Comparison of ENCODE assay signal across 27 mouse cellular contexts in the genomic region with DNA sequence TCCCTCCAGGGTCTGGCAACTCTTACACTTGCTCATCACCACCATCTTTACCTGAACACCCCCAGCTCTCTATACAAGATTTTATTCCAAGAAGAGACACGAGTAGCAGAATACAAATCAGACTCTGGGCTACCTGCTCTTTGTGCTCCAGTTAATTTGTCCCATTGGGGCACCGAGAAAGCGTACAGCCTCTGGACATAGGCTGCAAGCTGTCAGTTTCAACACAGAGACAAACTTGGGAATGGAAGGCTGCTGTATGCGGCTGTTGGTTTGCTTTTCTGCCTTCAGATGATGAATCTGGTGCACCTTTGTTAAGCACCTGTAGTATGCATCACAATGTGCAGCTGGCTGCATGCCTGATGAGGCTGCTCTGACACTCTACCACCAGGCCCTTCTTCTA.
A peak's percentile ranks its signal among the peaks of the same experiment; 100 is the strongest.
DNase-seq lines count a peak whose midpoint lies in the region; ATAC-seq and TF ChIP-seq lines count a peak whose summit lies in the region.
"Had no signal": no experiment of that assay in that cellular context is flagged by ENCODE, and none has a peak within 500 bp of the region (broad histone marks: within the 10 kb centered on the region; RNA-seq: fewer than 3 reads in every experiment).

No protein-coding gene starts in this region.

- H3K9ac ChIP-seq in midbrain, embryonic 13.5 days (replicated peaks), result no peak overlapping the region
- no peak overlapping the region for H3K9ac ChIP-seq in midbrain, postnatal 0 days (replicated peaks; ENCODE audit: low read length, poor library complexity, severe bottlenecking)
- no peak overlapping the region for H3K9ac ChIP-seq in midbrain, embryonic 15.5 days
- H3K9ac ChIP-seq in midbrain, embryonic 16.5 days (ENCODE audit: low read depth, low read length), result no peak overlapping the region
- H3K9ac ChIP-seq: embryonic facial prominence, embryonic 13.5 days; embryonic facial prominence, embryonic 15.5 days; forebrain, embryonic 12.5 days had no signal

- no peak for DNase-seq in midbrain, postnatal 0 days (ENCODE audit: low spot score)
- DNase-seq in midbrain, embryonic 10.5 days (ENCODE audit: low spot score), result no peak
- DNase-seq in cerebellum, adult 8-10 months, result no peak
- DNase-seq: adrenal gland, adult 2 months; adrenal gland, postnatal 10 days; adrenal gland, postnatal 25 days; B cell, adult 2 months; cerebellum, adult 11-12 months; cerebellum, adult 2 months; cerebellum, adult 9-11 months; cerebellum, postnatal 14 days; cerebellum, postnatal 36 days; embryo, embryonic 11 days had no signal

- H3K36me3 ChIP-seq in midbrain, embryonic 13.5 days, result peaks cover 97% of the 10 kb centered on the region
- H3K36me3 ChIP-seq in midbrain, postnatal 0 days (ENCODE audit: insufficient read depth, low read length), result peaks cover 62% of the 10 kb centered on the region
- H3K36me3 ChIP-seq in midbrain, embryonic 15.5 days (replicated peaks), result peaks cover 56% of the 10 kb centered on the region
- H3K36me3 ChIP-seq in midbrain, embryonic 10.5 days, result peaks cover 98% of the 10 kb centered on the region
- peaks cover 43% of the 10 kb centered on the region for H3K36me3 ChIP-seq in midbrain, embryonic 16.5 days (ENCODE audit: control insufficient read depth, insufficient read depth, low read length)
- H3K36me3 ChIP-seq: G1E had no signal

- H3K4me1 ChIP-seq in midbrain, embryonic 13.5 days (replicated peaks), result 0 out of 2 replicates have a peak, but pooled peaks cover 8% of the 10 kb centered on the region
- H3K4me1 ChIP-seq in midbrain, postnatal 0 days (ENCODE audit: insufficient read depth, low read length), result no peaks in the 10 kb centered on the region
- no peaks in the 10 kb centered on the region for H3K4me1 ChIP-seq in midbrain, embryonic 15.5 days
- H3K4me1 ChIP-seq in midbrain, embryonic 10.5 days, result no peaks in the 10 kb centered on the region
- no peaks in the 10 kb centered on the region for H3K4me1 ChIP-seq in midbrain, embryonic 16.5 days (ENCODE audit: control insufficient read depth, insufficient read depth, low read length)
- H3K4me1 ChIP-seq: embryonic facial prominence, embryonic 13.5 days; embryonic facial prominence, embryonic 15.5 days; forebrain, embryonic 10.5 days; forebrain, embryonic 12.5 days had no signal

- 81% methylated on average over 4 of the region's 4 CpGs for WGBS in midbrain, embryonic 13.5 days
- 74% methylated on average over 4 of the region's 4 CpGs for WGBS in midbrain, postnatal 0 days
- 71% methylated on average over 4 of the region's 4 CpGs for WGBS in midbrain, embryonic 15.5 days
- 89% methylated on average over 4 of the region's 4 CpGs for WGBS in midbrain, embryonic 10.5 days
- WGBS in midbrain, embryonic 16.5 days, result 77% methylated on average over 4 of the region's 4 CpGs

- no peak overlapping the region for H3K4me3 ChIP-seq in midbrain, embryonic 13.5 days (replicated peaks)
- H3K4me3 ChIP-seq in midbrain, postnatal 0 days (ENCODE audit: low read depth, low read length), result no peak overlapping the region
- no peak overlapping the region for H3K4me3 ChIP-seq in midbrain, embryonic 15.5 days
- H3K4me3 ChIP-seq in midbrain, embryonic 10.5 days, result no peak overlapping the region
- no peak overlapping the region for H3K4me3 ChIP-seq in midbrain, embryonic 16.5 days (ENCODE audit: low read depth, low read length)
- H3K4me3 ChIP-seq: embryonic facial prominence, embryonic 13.5 days; embryonic facial prominence, embryonic 15.5 days; erythroblast, embryonic 14.5 days; forebrain, embryonic 10.5 days; forebrain, embryonic 12.5 days had no signal

- H3K4me2 ChIP-seq in midbrain, embryonic 13.5 days (replicated peaks), result no peak overlapping the region
- no peak overlapping the region for H3K4me2 ChIP-seq in midbrain, postnatal 0 days (ENCODE audit: low read depth, low read length, poor library complexity, severe bottlenecking)
- H3K4me2 ChIP-seq in midbrain, embryonic 15.5 days, result no peak overlapping the region
- H3K4me2 ChIP-seq in midbrain, embryonic 16.5 days (ENCODE audit: low read length), result no peak overlapping the region
- H3K4me2 ChIP-seq: embryonic facial prominence, embryonic 13.5 days; embryonic facial prominence, embryonic 15.5 days; forebrain, embryonic 12.5 days had no signal

- no peak for TF ChIP-seq CTCF in midbrain, postnatal 0 days (IDR thresholded peaks at IDR 0.05)

- no peaks in the 10 kb centered on the region for H3K9me3 ChIP-seq in midbrain, embryonic 13.5 days
- H3K9me3 ChIP-seq in midbrain, postnatal 0 days (ENCODE audit: low read length), result no peaks in the 10 kb centered on the region
- no peaks in the 10 kb centered on the region for H3K9me3 ChIP-seq in midbrain, embryonic 15.5 days
- H3K9me3 ChIP-seq in midbrain, embryonic 10.5 days (replicated peaks), result no peaks in the 10 kb centered on the region
- no peaks in the 10 kb centered on the region for H3K9me3 ChIP-seq in midbrain, embryonic 16.5 days (replicated peaks; ENCODE audit: control insufficient read depth, low read length, poor library complexity, severe bottlenecking)
- H3K9me3 ChIP-seq: embryonic facial prominence, embryonic 13.5 days; embryonic facial prominence, embryonic 15.5 days; forebrain, embryonic 10.5 days; forebrain, embryonic 12.5 days; G1E had no signal

- peak overlapping the region; percentile 66 for H3K27ac ChIP-seq in midbrain, embryonic 13.5 days
- no peak overlapping the region for H3K27ac ChIP-seq in midbrain, postnatal 0 days (ENCODE audit: low read depth, low read length)
- peak overlapping the region; percentile 61 for H3K27ac ChIP-seq in midbrain, embryonic 15.5 days
- H3K27ac ChIP-seq in midbrain, embryonic 10.5 days (replicated peaks), result no peak overlapping the region
- H3K27ac ChIP-seq in midbrain, embryonic 16.5 days (ENCODE audit: low read length), result 0 out of 2 replicates have a peak overlapping the region, but pooled peaks have one; percentile 52
- H3K27ac ChIP-seq: embryonic facial prominence, embryonic 13.5 days; embryonic facial prominence, embryonic 15.5 days; forebrain, embryonic 10.5 days; forebrain, embryonic 12.5 days had no signal

- ATAC-seq in midbrain, embryonic 13.5 days, result peak; percentile 35
- ATAC-seq in midbrain, postnatal 0 days (ENCODE audit: low FRiP score), result no peak
- ATAC-seq in midbrain, embryonic 15.5 days (replicated peaks), result peak; percentile 51; the same call in 1 of the 2 replicates
- ATAC-seq in midbrain, embryonic 16.5 days, result peak; percentile 63
- ATAC-seq: CD4-positive, CD25-positive, alpha-beta regulatory T cell, adult 4 months; forebrain, embryonic 14.5 days; forebrain, embryonic 16.5 days; Patski had no signal

- no peaks in the 10 kb centered on the region for H3K27me3 ChIP-seq in midbrain, embryonic 13.5 days
- no peaks in the 10 kb centered on the region for H3K27me3 ChIP-seq in midbrain, postnatal 0 days (ENCODE audit: insufficient read depth, low read length)
- H3K27me3 ChIP-seq in midbrain, embryonic 15.5 days (replicated peaks), result no peaks in the 10 kb centered on the region
- no peaks in the 10 kb centered on the region for H3K27me3 ChIP-seq in midbrain, embryonic 10.5 days (ENCODE audit: low read depth, poor library complexity, severe bottlenecking)
- H3K27me3 ChIP-seq in midbrain, embryonic 16.5 days (ENCODE audit: control insufficient read depth, insufficient read depth, low read depth, low read length), result no peaks in the 10 kb centered on the region
- H3K27me3 ChIP-seq: CH12.LX; embryonic facial prominence, embryonic 13.5 days; embryonic facial prominence, embryonic 15.5 days; forebrain, embryonic 12.5 days; Patski had no signal

Comparison
In these comparisons a context has a peak if more than half of its experiments do, and no peak if none do; other contexts are left out.
1. H3K27ac ChIP-seq: peak in midbrain, embryonic 13.5 days (single experiment), midbrain, embryonic 15.5 days (single experiment) and midbrain, embryonic 16.5 days (single experiment); none in midbrain, postnatal 0 days (single experiment) and midbrain, embryonic 10.5 days (single experiment).